Mouse (Mus musculus): ENCODE results near the gene Kcmf1.

DNA sequence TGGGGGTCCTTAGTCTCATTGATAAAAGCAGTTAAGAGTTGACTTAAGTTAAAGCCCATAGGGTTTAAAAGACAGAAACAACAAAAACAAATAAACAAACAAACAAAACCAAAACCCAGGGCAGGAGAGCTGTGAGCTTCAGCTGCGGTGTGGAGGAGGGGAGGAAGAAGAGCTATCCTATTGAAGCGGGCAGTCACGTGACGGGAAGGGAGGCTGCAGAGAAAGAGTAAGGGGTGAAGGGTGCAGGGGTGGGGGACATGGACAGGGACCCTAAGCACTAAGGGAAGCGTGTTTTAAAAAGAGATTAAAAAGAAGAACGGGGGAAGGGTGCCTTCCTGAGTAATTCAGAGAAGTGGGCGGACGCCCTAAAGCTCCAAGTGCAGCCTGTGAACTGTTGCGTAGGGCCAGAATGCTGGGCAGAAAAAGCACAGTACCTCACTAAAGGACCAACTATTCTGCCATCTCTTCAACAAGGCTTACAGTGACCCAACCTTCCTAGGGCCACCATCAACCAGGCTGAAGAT lies 18.8 kb upstream of the Kcmf1 start:
- TF ChIP-seq CTCF (IDR thresholded peaks at IDR 0.05; ENCODE audit: insufficient read depth, low read length) (no peak), POLR2A (IDR thresholded peaks at IDR 0.05; ENCODE audit: borderline replicate concordance, extremely low read depth, low read depth, low read length) (no peak)

Data from lung, adult 2 months (tissue).